Mouse (Mus musculus) thymus, adult 2 months (tissue): ENCODE measurements around the gene Slc16a9.

Experiments
- CTCF ChIP-seq: fragments of 200-500 bp; IDR thresholded peaks from 2 replicates; pipeline ENCODE4 v1.5.1; 2012; ENCODE audit warnings: mild to moderate bottlenecking, control low read depth, low read length, moderate library complexity, borderline replicate concordance; ENCODE audit not compliant: control insufficient read depth, poor library complexity, insufficient read depth; ENCODE audit errors: extremely low read depth
- POLR2A ChIP-seq: fragments of 200-500 bp; IDR thresholded peaks from 2 replicates; pipeline ENCODE4 v1.6.1; 2012; ENCODE audit warnings: mild to moderate bottlenecking, low read length, control low read depth, moderate library complexity; ENCODE audit not compliant: control insufficient read depth, poor library complexity, insufficient read depth; ENCODE audit errors: extremely low read depth

DNA sequence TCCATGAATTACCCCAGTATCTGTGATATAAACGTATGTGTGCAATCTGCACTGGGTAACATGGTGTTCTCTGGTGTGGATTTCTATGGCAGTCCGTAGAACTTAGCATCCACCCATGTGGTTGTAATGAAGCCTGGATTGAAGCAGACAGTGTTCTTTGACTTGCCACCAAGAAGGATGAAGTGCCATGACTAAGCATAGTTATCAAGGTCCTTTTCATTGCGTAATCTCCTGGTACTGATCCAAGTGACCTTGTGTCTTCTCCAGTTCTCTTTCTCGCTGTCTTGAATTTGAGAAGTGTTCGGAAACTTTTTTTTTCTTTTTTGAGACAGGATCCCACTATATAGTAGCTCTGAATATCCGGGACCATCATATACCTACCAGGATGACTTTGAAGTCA, 20.3 kb upstream of the Slc16a9 start:
- TF ChIP-seq POLR2A (no peak), CTCF (no peak)
